14 mouse cellular contexts compared by ENCODE assay signal in the genomic region with DNA sequence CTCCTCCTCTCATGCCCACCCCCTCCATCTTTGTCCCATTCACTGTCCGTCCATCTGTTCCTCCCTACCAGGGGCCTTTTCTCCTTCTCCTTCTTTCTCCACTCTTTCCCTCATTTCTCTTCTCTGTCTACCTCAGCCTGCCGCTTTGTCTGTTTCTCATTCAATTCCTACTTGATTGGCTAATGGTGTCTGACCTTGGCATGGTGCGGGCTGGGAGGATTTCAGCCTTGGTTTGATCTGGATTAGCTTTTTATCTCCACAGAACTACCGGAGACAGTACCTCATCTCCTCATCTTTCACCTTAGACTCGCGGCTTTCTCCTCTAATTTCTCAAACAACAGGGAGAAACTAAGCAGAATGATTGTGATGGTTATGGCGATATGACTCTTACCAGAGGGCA.
A peak's percentile ranks its signal among the peaks of the same experiment; 100 is the strongest.
DNase-seq lines count a peak whose midpoint lies in the region; ATAC-seq and TF ChIP-seq lines count a peak whose summit lies in the region.
"Had no signal": no experiment of that assay in that cellular context is flagged by ENCODE, and none has a peak within 500 bp of the region (broad histone marks: within the 10 kb centered on the region; RNA-seq: fewer than 3 reads in every experiment).

No protein-coding gene starts in this region.

- no peak overlapping the region for H3K9ac ChIP-seq in midbrain, embryonic 12.5 days (replicated peaks)
- H3K9ac ChIP-seq in midbrain, postnatal 0 days (replicated peaks; ENCODE audit: low read length, poor library complexity, severe bottlenecking) = no peak overlapping the region
- no peak overlapping the region for H3K9ac ChIP-seq in forebrain, embryonic 11.5 days (ENCODE audit: low read length)
- H3K9ac ChIP-seq in hindbrain, embryonic 13.5 days = no peak overlapping the region
- no peak overlapping the region for H3K9ac ChIP-seq in neural tube, embryonic 12.5 days

- TF ChIP-seq CTCF in midbrain, postnatal 0 days (IDR thresholded peaks at IDR 0.05) = no peak

- 75% methylated on average over 7 of the region's 7 CpGs for WGBS in midbrain, embryonic 12.5 days
- 69% methylated on average over 7 of the region's 7 CpGs for WGBS in midbrain, postnatal 0 days
- 86% methylated on average over 7 of the region's 7 CpGs for WGBS in forebrain, embryonic 11.5 days
- 63% methylated on average over 7 of the region's 7 CpGs for WGBS in hindbrain, embryonic 13.5 days
- WGBS in neural tube, embryonic 12.5 days = 66% methylated on average over 7 of the region's 7 CpGs

- no peak overlapping the region for H3K4me2 ChIP-seq in midbrain, embryonic 12.5 days (replicated peaks)
- no peak overlapping the region for H3K4me2 ChIP-seq in midbrain, postnatal 0 days (ENCODE audit: low read depth, low read length, poor library complexity, severe bottlenecking)
- H3K4me2 ChIP-seq in forebrain, embryonic 11.5 days (ENCODE audit: low read depth, low read length, severe bottlenecking) = no peak overlapping the region
- no peak overlapping the region for H3K4me2 ChIP-seq in hindbrain, embryonic 13.5 days
- H3K4me2 ChIP-seq in neural tube, embryonic 12.5 days (replicated peaks) = no peak overlapping the region

- DNase-seq in midbrain, postnatal 0 days (ENCODE audit: low spot score) = no peak
- DNase-seq in forebrain, embryonic 11.5 days (ENCODE audit: low spot score) = no peak
- no peak for DNase-seq in layer of hippocampus, adult 8-10 months (ENCODE audit: low spot score in 2 of 2)
- no peak for DNase-seq in kidney, postnatal 10 days
- DNase-seq: adrenal gland, adult 8-10 months; cerebellum, postnatal 25 days; gastrocnemius, postnatal 10 days; heart, postnatal 10 days; kidney, adult 2 months had no signal

- no peak overlapping the region for H3K4me3 ChIP-seq in midbrain, embryonic 12.5 days
- H3K4me3 ChIP-seq in midbrain, postnatal 0 days (ENCODE audit: low read depth, low read length) = no peak overlapping the region
- no peak overlapping the region for H3K4me3 ChIP-seq in forebrain, embryonic 11.5 days (ENCODE audit: low read depth, low read length)
- no peak overlapping the region for H3K4me3 ChIP-seq in hindbrain, embryonic 13.5 days
- H3K4me3 ChIP-seq in neural tube, embryonic 12.5 days = no peak overlapping the region

- H3K4me1 ChIP-seq in midbrain, embryonic 12.5 days = peaks cover 46% of the 10 kb centered on the region
- no peaks in the 10 kb centered on the region; the same call in 1 of the 2 replicates for H3K4me1 ChIP-seq in midbrain, postnatal 0 days (ENCODE audit: insufficient read depth, low read length)
- peaks cover 3% of the 10 kb centered on the region; the same call in 1 of the 2 replicates for H3K4me1 ChIP-seq in forebrain, embryonic 11.5 days (replicated peaks; ENCODE audit: control insufficient read depth, insufficient read depth, low read length)
- H3K4me1 ChIP-seq in hindbrain, embryonic 13.5 days (replicated peaks) = peaks cover 40% of the 10 kb centered on the region
- H3K4me1 ChIP-seq in neural tube, embryonic 12.5 days = peaks cover 7% of the 10 kb centered on the region

- no peaks in the 10 kb centered on the region for H3K36me3 ChIP-seq in midbrain, embryonic 12.5 days
- H3K36me3 ChIP-seq in midbrain, postnatal 0 days (ENCODE audit: insufficient read depth, low read length) = no peaks in the 10 kb centered on the region
- H3K36me3 ChIP-seq in forebrain, embryonic 11.5 days (ENCODE audit: control insufficient read depth, insufficient read depth, low read length) = no peaks in the 10 kb centered on the region
- H3K36me3 ChIP-seq in hindbrain, embryonic 13.5 days = no peaks in the 10 kb centered on the region
- H3K36me3 ChIP-seq in neural tube, embryonic 12.5 days = no peaks in the 10 kb centered on the region

- no peaks in the 10 kb centered on the region for H3K27me3 ChIP-seq in midbrain, embryonic 12.5 days
- H3K27me3 ChIP-seq in midbrain, postnatal 0 days (ENCODE audit: insufficient read depth, low read length) = no peaks in the 10 kb centered on the region
- no peaks in the 10 kb centered on the region for H3K27me3 ChIP-seq in forebrain, embryonic 11.5 days (ENCODE audit: control insufficient read depth, insufficient read depth, low read length)
- no peaks in the 10 kb centered on the region for H3K27me3 ChIP-seq in hindbrain, embryonic 13.5 days
- H3K27me3 ChIP-seq in neural tube, embryonic 12.5 days (replicated peaks) = no peaks in the 10 kb centered on the region

- peak overlapping the region; percentile 68 for H3K27ac ChIP-seq in midbrain, embryonic 12.5 days (replicated peaks)
- no peak overlapping the region for H3K27ac ChIP-seq in midbrain, postnatal 0 days (ENCODE audit: low read depth, low read length)
- H3K27ac ChIP-seq in forebrain, embryonic 11.5 days (ENCODE audit: low read depth, low read length) = peak overlapping the region; percentile 75
- H3K27ac ChIP-seq in hindbrain, embryonic 13.5 days = peak overlapping the region; percentile 82
- H3K27ac ChIP-seq in neural tube, embryonic 12.5 days = peak overlapping the region; percentile 32; the same call in 1 of the 2 replicates
- H3K27ac ChIP-seq: macrophage had no signal

- no peaks in the 10 kb centered on the region for H3K9me3 ChIP-seq in midbrain, embryonic 12.5 days
- H3K9me3 ChIP-seq in midbrain, postnatal 0 days (ENCODE audit: low read length) = no peaks in the 10 kb centered on the region
- H3K9me3 ChIP-seq in forebrain, embryonic 11.5 days (ENCODE audit: control insufficient read depth, low read length) = no peaks in the 10 kb centered on the region
- H3K9me3 ChIP-seq in hindbrain, embryonic 13.5 days = no peaks in the 10 kb centered on the region
- H3K9me3 ChIP-seq in neural tube, embryonic 12.5 days = no peaks in the 10 kb centered on the region

- ATAC-seq in midbrain, embryonic 12.5 days (ENCODE audit: low FRiP score, low read depth) = no peak
- ATAC-seq in midbrain, postnatal 0 days (ENCODE audit: low FRiP score) = no peak
- ATAC-seq in forebrain, embryonic 11.5 days (replicated peaks; ENCODE audit: low FRiP score) = no peak; the same call in 1 of the 2 replicates
- no peak for ATAC-seq in hindbrain, embryonic 13.5 days (ENCODE audit: low FRiP score)
- 0 out of 2 replicates have a peak, but pooled peaks have one; percentile 20 for ATAC-seq in neural tube, embryonic 12.5 days (ENCODE audit: low FRiP score, low read depth)
- no peak for ATAC-seq in granulocyte monocyte progenitor cell, adult 5-6 weeks (replicated peaks; ENCODE audit: poor library complexity, severe bottlenecking)
